Mouse (Mus musculus): ENCODE measurements around the gene Tbcel. TPM values are rescaled to one million over a fixed set of nuclear protein-coding genes. Genes with fewer than 3 reads are reported as not detected.

Tbcel gene
- polyA plus RNA-seq, 1 experiment from 2014 or later, result 4.7 TPM

DNA sequence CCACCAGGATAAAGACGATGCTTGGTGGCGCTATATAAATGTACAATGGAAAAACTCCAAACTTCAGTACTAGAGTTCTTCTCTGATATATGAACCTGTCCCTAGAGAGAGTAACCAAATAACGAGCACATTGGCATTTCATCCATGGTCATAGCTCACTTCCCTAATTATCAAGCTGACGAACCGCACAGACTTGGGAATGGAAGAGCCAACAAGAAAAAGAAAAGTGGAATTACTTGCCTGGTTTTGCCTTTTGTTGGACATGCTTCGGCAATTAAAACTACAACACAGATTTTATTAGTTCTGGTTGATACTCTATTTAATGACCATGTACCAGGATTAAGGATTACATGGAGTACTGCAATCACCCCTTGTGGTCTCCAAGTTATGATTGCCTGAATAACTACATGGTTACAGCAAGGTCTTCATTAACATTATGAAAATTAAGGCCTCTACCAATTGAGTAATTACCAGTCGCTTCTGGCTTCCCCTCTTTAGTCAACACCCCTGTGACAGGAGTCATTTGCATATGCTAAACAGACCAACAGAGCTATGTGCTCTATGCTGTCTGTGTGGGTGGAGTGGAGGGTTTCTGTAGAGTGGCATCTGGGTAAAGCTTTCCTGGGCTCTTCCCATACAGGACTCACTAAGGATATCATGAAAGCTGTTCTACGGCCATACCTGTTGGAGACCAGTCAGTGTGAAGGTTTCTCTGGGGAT, 124.8 kb downstream of the Tbcel start:
- Histone ChIP-seq H3K4me3 (ENCODE audit: low read length) (no peak overlapping the region), H3K9me3 (ENCODE audit: low read length) (0 out of 2 replicates have a peak, but pooled peaks cover 7% of the 10 kb centered on the region), H3K27me3 (ENCODE audit: insufficient read depth, low read length) (no peaks in the 10 kb centered on the region), H3K36me3 (ENCODE audit: insufficient read depth, low read length) (no peaks in the 10 kb centered on the region), H3K27ac (ENCODE audit: low read length) (no peak overlapping the region), H3K9ac (replicated peaks; ENCODE audit: low read length) (no peak overlapping the region), H3K4me2 (replicated peaks; ENCODE audit: low read depth, low read length) (no peak overlapping the region), H3K4me1 (ENCODE audit: insufficient read depth, low read length) (no peaks in the 10 kb centered on the region)
- ATAC-seq (ENCODE audit: low FRiP score, low TSS enrichment), result no peak
- WGBS, result 78% methylated on average over 8 of the region's 8 CpGs

DNA sequence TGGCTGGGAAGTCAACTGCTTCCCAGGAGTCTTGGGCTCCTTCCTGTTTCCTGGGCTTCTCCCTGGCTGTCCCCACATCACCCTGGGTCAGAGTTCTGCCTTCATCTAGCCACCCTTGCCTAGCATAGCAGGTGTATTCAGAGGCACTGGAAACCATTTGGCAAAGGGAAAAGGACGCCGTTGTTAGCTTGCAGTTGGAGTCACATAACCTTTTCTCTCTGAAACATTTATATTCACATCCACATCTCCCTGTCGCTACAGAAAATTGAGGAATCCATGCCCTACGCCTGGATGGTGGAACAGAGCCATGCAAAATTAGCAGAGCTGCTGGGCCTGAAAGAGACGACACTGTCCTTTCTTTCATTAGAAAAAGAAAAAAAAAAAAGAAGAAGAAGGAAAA, 125.5 kb downstream of the Tbcel start:
- Histone ChIP-seq H3K27ac (ENCODE audit: low read length) (no peak overlapping the region), H3K4me3 (ENCODE audit: low read length) (no peak overlapping the region), H3K9me3 (ENCODE audit: low read length) (0 out of 2 replicates have a peak, but pooled peaks cover 7% of the 10 kb centered on the region), H3K27me3 (ENCODE audit: insufficient read depth, low read length) (no peaks in the 10 kb centered on the region), H3K36me3 (ENCODE audit: insufficient read depth, low read length) (no peaks in the 10 kb centered on the region), H3K9ac (replicated peaks; ENCODE audit: low read length) (no peak overlapping the region), H3K4me1 (ENCODE audit: insufficient read depth, low read length) (no peaks in the 10 kb centered on the region), H3K4me2 (replicated peaks; ENCODE audit: low read depth, low read length) (no peak overlapping the region)
- 82% methylated on average over 5 of the region's 5 CpGs for WGBS
- no peak for ATAC-seq (ENCODE audit: low FRiP score, low TSS enrichment)

DNA sequence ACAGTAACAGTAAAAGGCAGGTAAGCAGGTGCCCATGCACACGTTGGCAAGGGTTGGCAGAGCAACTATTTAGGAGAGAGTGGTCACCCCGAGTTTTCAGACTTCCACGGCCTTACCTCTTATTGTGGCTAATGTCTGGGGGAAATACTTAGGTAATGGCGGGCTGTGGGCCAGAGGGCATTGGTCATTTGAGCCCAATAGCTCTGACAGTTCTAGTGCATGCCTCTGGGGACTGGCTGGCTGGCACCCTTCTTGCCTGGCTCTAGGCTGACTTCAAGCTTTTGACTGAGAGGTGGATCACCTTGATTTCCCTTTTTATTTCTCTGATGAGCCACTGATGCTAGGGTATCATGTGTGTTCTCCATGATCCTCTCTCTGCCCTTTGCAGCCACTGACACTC, 129.5 kb downstream of the Tbcel start:
- 86% methylated on average over 4 of the region's 4 CpGs for WGBS
- no peaks in the 10 kb centered on the region for H3K36me3 ChIP-seq (ENCODE audit: insufficient read depth, low read length)
- no peak overlapping the region for H3K27ac ChIP-seq (ENCODE audit: low read length)
- H3K4me3 ChIP-seq (ENCODE audit: low read length), result no peak overlapping the region
- H3K4me1 ChIP-seq (ENCODE audit: insufficient read depth, low read length), result no peaks in the 10 kb centered on the region
- no peak overlapping the region for H3K4me2 ChIP-seq (replicated peaks; ENCODE audit: low read depth, low read length)
- no peak for ATAC-seq (ENCODE audit: low FRiP score, low TSS enrichment)
- 0 out of 2 replicates have a peak, but pooled peaks cover 7% of the 10 kb centered on the region for H3K9me3 ChIP-seq (ENCODE audit: low read length)
- no peak overlapping the region for H3K9ac ChIP-seq (replicated peaks; ENCODE audit: low read length)
- H3K27me3 ChIP-seq (ENCODE audit: insufficient read depth, low read length), result no peaks in the 10 kb centered on the region

DNA sequence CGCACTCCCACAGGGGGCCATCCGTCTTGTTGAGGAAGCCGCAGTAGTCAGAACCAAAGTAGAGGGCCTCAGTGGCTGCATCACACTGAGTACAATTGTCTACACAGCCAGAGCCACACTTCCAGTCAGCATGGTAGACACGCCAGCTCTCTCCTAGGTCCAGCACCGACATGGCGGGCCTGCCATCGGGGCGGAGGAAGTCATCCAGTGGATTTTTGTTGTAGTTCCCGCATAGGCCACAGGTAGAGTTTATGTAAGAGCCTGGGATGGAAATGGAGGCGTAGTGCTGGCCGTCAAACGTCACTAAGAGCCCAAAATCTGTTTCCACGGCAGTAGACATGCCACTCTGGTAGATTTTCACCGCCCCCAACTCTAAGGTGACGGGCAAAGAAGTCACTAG, 130.0 kb downstream of the Tbcel start:
- H3K4me3 ChIP-seq (ENCODE audit: low read length), result no peak overlapping the region
- H3K27ac ChIP-seq (ENCODE audit: low read length), result no peak overlapping the region
- no peak overlapping the region for H3K9ac ChIP-seq (replicated peaks; ENCODE audit: low read length)
- H3K9me3 ChIP-seq (ENCODE audit: low read length), result 0 out of 2 replicates have a peak, but pooled peaks cover 7% of the 10 kb centered on the region
- ATAC-seq (ENCODE audit: low FRiP score, low TSS enrichment), result no peak
- H3K4me1 ChIP-seq (ENCODE audit: insufficient read depth, low read length), result no peaks in the 10 kb centered on the region
- no peak overlapping the region for H3K4me2 ChIP-seq (replicated peaks; ENCODE audit: low read depth, low read length)
- WGBS, result 93% methylated on average over 15 of the region's 15 CpGs
- H3K36me3 ChIP-seq (ENCODE audit: insufficient read depth, low read length), result no peaks in the 10 kb centered on the region
- H3K27me3 ChIP-seq (ENCODE audit: insufficient read depth, low read length), result no peaks in the 10 kb centered on the region

DNA sequence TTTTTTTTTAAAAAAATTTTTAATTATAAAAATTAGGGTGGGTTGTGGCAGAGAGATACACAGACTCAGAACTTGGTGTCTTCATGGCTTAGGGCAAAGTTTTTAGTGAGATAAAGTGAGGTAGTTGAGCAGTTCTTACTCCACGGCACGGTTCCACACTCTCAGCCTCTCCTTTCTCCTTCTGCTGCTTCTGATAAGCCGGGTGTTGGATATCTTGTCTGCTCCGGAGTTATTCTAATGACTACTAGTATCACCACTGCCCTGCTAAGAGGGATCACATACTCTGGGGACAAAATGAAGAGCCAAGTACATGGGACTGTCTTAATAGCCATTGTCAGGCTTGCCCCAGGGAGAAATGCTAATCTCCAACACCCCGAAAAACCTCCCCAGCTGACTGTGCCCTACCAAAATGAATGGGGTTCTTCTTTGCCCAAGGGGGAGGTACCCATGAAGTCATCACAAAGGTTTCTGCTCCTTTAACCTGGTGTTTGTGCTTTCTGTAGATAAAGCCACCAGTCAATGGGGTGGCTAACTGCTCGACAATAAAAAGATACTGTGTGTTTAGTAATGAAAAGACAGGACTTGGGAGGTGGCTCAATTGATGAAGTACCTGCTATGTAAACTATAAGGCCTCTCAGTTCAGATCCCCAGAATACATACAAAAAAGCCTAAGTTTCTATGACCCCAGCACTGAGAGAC, 135.8 kb downstream of the Tbcel start:
- Histone ChIP-seq H3K4me2 (replicated peaks; ENCODE audit: low read depth, low read length) (no peak overlapping the region), H3K27me3 (ENCODE audit: insufficient read depth, low read length) (no peaks in the 10 kb centered on the region), H3K9ac (replicated peaks; ENCODE audit: low read length) (no peak overlapping the region), H3K4me3 (ENCODE audit: low read length) (no peak overlapping the region), H3K36me3 (ENCODE audit: insufficient read depth, low read length) (no peaks in the 10 kb centered on the region), H3K9me3 (ENCODE audit: low read length) (no peaks in the 10 kb centered on the region), H3K27ac (ENCODE audit: low read length) (no peak overlapping the region), H3K4me1 (ENCODE audit: insufficient read depth, low read length) (no peaks in the 10 kb centered on the region)
- 86% methylated on average over 6 of the region's 6 CpGs for WGBS
- ATAC-seq (ENCODE audit: low FRiP score, low TSS enrichment), result no peak

Small RNA genes lying within 50 kb of the gene (microRNA-seq; reads per million reads assigned to microRNA genes)
- not detected for gene Gm44311

Other genes with a start within 250 kb of the Tbcel start
- 33.8 and 36.6 TPM in 2 replicates for gene Sc5d, start 243.6 kb downstream of the Tbcel start, polyA plus RNA-seq (2015; fragmentation: Nextera tagmentation; extraction: Ambion mirVana)
- gene Tecta, start 107.9 kb downstream of the Tbcel start, polyA plus RNA-seq (2015; fragmentation: Nextera tagmentation; extraction: Ambion mirVana), result 0.10 and 0.19 TPM in 2 replicates